Mouse (Mus musculus) left cerebral cortex, postnatal 4 days (tissue): ENCODE data around the gene Stox1. TPM values are rescaled to one million over a fixed set of nuclear protein-coding genes. Genes with fewer than 3 reads are reported as not detected.

ENCODE experiments used
- DNase-seq: peaks from one replicate; pipeline ENCODE4 v3.0.0-alpha.2; 2022
- intact Hi-C: fragments of 180-260 bp; cut with DNase I; formaldehyde crosslinking; loops from one replicate; pipeline ENCODE4 v1.15.1; 2025
- microRNA-seq: library from miRNA; unstranded; fragments of <30 nt; microRNA quantifications from one replicate; pipeline ENCODE4 v1.2.0, GENCODE M21; 2022
- total RNA-seq, 2 experiments: library from RNA; stranded (reverse); gene quantifications; 2 replicates each; pipeline ENCODE4 v1.2.3; 2021

Stox1 gene
- total RNA-seq, 2 experiments from 2014 or later: 5.4 to 5.6 TPM

DNA sequence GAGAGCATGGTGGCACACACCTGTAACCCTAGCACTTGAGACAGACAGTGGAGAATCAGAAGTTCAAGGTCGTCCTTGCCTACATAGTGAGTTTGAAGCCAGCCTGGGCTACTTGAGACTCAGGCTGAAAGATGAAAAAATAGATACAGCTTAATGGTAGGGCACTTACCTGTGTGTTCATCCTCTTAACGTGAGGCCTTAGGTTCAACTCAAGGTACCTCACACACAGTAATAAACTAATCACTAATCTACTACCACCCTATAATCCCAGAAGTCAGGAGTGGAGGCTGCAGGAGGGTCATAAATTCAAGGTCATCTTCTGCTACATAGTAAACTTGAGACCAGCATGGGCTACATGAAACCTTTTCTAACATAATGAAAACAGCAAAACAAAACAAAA lies 57.5 kb downstream of the Stox1 start:
- intact Hi-C loops: no loop called here
- no peak for DNase-seq

DNA sequence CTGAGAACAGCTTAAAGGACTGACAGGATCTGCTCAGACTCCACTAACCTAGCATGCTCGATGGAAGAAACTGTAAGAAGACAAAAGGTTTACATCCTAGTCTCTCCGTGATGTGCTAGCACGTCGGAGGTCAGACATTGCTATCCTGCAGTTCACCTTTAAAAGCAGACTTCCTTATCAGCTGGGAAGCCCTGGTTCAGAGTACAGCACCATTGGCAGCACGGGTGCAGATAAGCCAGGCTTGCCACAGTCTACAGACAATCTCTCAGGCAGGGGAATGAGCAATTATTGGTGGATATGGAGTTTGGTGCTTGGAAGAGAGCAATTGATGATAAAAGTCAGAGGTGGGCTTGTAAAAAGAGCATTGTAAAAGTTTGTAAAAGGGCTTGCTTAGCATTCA lies 57.9 kb downstream of the Stox1 start:
- intact Hi-C loops: no loop called here
- no peak for DNase-seq

DNA sequence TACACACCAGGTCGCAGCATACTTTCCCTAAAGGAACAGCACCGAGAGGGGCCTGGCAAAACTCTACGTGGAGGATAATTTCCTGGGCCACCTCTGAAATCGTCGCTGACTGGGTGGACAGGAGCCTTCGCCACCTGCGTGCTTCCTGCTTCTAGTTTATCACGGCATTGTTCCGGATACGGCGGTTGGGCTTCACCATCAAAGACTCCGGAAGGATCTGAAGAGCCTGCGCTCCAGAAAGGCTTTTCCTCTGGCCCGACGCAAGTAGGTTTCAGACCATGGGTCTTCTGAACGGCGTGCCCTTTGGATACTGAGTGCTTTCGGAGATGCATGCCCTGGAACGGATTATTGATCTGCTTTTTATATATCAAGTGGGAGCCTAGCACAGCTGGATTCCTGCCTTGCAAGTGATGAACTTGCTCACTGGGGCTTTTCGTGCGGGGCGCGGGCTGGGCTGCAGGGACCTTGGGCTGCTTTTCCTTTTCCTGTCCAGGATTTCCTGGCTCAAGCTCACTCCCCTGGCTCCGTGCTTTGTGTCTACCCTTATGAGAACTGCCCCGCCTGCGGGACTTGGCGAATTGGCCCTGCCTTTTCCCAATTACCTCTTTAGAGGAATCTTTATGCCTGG lies 60.9 kb downstream of the Stox1 start:
- intact Hi-C loops: no loop called here
- no peak for DNase-seq

DNA sequence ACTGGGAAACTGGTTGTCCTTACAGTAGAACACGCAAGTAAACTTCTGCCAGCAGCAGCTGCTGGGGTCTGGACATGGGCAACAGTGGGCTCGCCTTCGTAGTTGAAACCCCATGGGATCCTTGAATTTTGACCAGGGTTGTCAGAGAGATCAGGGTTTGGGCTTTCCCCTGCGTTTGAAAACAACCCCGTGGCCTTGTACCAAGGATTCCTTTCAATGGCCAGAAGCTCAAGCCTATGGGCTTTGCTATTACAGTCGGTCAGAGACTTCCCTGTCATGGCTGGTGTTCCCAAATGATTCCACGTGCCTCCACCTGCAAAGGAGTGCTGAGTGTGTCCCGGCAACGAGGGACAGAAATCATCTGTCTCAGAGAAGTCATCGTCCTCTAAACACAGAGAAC lies 61.8 kb downstream of the Stox1 start:
- intact Hi-C loops: no loop called here
- no peak for DNase-seq

DNA sequence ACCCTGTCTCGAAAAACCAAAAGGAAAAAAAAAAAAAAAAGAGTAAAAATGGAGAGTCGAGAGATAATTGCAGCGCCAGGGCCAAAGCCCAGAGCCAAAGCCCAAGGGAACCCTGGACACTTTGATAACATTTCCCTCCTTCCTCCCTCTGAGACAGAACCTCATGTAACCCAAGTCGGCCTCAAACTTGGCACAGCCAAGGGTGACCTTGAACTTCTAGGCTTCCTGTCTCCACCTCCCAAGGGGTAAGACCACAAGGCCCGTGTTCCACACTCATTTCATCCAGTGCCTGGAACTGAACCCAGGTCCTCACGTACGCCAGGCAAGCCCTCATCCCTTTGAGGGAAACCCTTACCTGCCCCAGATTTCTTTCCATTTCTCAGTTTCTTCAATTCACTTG lies 69.2 kb downstream of the Stox1 start:
- intact Hi-C loops: loop anchor here (10.0 kb wide), 1 partner anchor 68 kb away; the partner anchor contains the start of gene Stox1
- no peak for DNase-seq

DNA sequence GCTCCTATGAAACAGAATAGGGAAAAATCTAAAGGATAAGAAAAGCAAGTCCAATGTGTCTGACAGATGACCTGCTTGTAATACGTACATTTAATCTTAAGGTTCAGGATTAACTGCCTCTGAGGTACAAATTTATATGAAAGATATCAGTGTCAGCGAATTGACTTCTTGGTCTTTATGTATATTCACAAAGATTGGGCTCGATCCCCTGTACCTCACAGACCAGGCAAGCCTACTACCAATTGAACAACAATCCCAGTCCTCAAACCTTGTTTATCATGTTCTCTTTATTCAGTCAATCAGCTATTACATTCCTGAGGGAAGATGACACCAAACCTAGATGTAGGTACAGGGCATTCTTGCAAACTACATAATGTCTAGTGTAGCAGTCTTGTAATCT lies 74.0 kb downstream of the Stox1 start:
- DNase-seq: no peak
- intact Hi-C loops: loop anchor here (10.0 kb wide), 1 partner anchor 73 kb away; the partner anchor contains the start of gene Stox1

DNA sequence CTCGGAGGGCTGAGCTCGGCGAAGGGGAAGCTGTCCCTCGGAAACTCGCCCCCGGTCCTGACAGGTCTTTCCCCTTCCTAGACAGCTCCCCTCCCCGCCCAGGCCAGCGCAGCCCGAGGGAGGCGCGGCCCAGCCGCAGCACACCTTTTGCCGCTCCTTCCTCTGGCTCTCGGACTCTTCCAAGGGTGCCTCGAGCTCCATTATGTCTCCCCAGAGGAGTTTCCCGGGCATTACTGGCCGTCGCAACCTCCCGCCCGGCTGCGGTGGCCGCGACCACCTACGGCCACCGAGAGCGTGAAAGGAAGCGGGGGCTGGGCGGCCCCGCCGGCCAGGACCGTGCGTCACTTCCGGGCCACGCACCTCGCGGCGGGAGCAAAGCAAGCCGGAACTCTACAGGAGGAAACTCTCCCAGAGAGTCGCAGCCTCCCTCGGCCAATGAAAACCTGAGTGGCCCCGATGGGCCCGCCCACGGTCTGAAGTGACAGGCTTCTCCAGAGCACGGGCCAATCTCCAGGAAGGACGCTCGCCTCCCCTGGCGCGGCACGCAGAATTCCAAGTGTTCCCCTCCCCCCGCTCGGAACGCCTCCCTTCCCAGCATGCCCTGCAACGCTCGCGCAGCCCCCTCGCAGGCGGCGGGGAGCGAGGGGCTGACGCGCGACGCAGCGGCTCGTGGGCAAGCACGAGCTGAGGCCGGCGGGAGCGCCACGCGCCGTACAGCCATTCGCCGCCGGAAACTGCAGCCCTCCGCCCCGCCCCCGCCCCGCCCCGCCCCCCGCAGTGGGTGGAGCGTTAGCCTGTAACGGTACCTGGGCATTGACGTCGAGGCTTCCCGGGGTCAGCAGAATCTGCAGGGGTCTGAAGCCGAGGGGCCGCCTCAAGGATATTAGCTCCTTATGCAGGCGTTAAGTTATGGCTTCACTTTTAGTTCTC lies 74.8 kb downstream of the Stox1 start, which contains the start of gene Ddx50:
TSS of gene Ddx50 (minus strand) at position 338 of the 930 bp plus-strand sequence.
- peak; percentile 100 for DNase-seq
- intact Hi-C loops: loop anchor here (10.0 kb wide), 1 partner anchor 74 kb away; the partner anchor contains the start of gene Stox1

DNA sequence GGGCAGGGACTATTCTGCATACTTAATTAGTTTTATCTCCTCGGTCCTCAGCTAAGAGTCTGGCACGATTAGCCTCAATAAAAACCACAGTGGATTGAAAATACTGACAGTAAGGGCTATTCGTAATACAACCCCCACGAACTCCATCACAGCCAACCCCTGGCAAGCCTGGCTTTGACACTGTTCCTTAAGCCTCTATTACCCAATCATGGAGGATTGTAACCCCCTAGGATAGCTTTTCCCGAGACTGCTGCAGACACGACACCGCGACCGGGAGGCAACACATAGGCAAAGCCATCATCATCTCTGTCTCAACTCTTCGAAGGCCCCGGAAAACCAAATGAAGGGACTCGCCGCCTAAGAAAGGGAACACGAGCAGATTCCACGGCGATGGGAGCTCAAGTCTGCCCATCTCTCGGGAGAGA lies 75.6 kb downstream of the Stox1 start:
- no peak for DNase-seq

More for the DNA sequence above, 75.6 kb downstream of the Stox1 start:
- intact Hi-C loops: loop anchor here (10.0 kb wide), 1 partner anchor 74 kb away; the partner anchor contains the start of gene Stox1

Small RNA genes within 50 kb of the gene (microRNA-seq; reads per million reads assigned to microRNA genes)
- not detected for gene Mir7215

Other genes starting within 250 kb of the Stox1 start
- gene Vps26a, start 239.3 kb downstream of the Stox1 start, total RNA-seq: 10 to 100 TPM; 37.4 to 41.2 TPM
- 1 to 10 TPM; 6.1 to 9.0 TPM for gene Srgn, start 198.7 kb downstream of the Stox1 start, total RNA-seq
- gene Kif1bp, start 147.7 kb downstream of the Stox1 start, total RNA-seq: 10 to 100 TPM; 88.7 to 90.0 TPM
- gene Ddx21, start 123.8 kb downstream of the Stox1 start, total RNA-seq: 10 to 100 TPM; 49.8 to 53.9 TPM
- 10 to 100 TPM; 84.2 to 91.9 TPM for gene Ddx50, start 74.9 kb downstream of the Stox1 start, total RNA-seq
- gene Ccar1, start 66.2 kb upstream of the Stox1 start, total RNA-seq: 10 to 100 TPM; 88.1 to 90.3 TPM
- 10 to 100 TPM; 52.4 to 53.9 TPM for gene Tet1, start 182.9 kb upstream of the Stox1 start, total RNA-seq
- 10 to 100 TPM; 22.1 to 22.6 TPM for gene Slc25a16, start 194.5 kb upstream of the Stox1 start, total RNA-seq
- gene Dna2, start 220.9 kb upstream of the Stox1 start, total RNA-seq: 1 to 10 TPM; 3.3 to 4.0 TPM